Mouse (Mus musculus): Measurements from ENCODE around the gene Vps4a.

GRCm38 (mm10) chr8:106985951-106986350 lies 45.1 kb upstream of the Vps4a start:
- TF ChIP-seq CTCF (IDR thresholded peaks at IDR 0.05; ENCODE audit: borderline replicate concordance, insufficient read depth, low read depth, low read length) (no peak), POLR2A (IDR thresholded peaks at IDR 0.05; ENCODE audit: borderline replicate concordance, insufficient read depth, low read length) (no peak)
